Mouse (Mus musculus) erythroblast, embryonic 14.5 days (primary cell): ENCODE data around the gene Nfkbie. TPM values are rescaled to one million over a fixed set of nuclear protein-coding genes. Genes with fewer than 3 reads are reported as not detected.

Experiments
- H3K27me3 ChIP-seq: 2 replicates; pipeline ENCODE4 v1.6.1; 2012; ENCODE audit warnings: inconsistent platforms; ENCODE audit not compliant: control insufficient read depth
- H3K36me3 ChIP-seq: 2 replicates; pipeline ENCODE4 v1.6.1; 2012; ENCODE audit warnings: mild to moderate bottlenecking, inconsistent platforms; ENCODE audit not compliant: control insufficient read depth
- H3K4me1 ChIP-seq: 2 replicates; pipeline ENCODE4 v1.6.1; 2012; ENCODE audit warnings: inconsistent platforms; ENCODE audit not compliant: control insufficient read depth
- H3K4me3 ChIP-seq: replicated peaks from 2 replicates; pipeline ENCODE3; 2012; ENCODE audit warnings: moderate library complexity, mild to moderate bottlenecking, inconsistent platforms
- H3K9me3 ChIP-seq: 2 replicates; pipeline ENCODE4 v1.6.1; 2012; ENCODE audit warnings: low read length, inconsistent platforms, mixed read lengths; ENCODE audit not compliant: control insufficient read depth
- GATA1 ChIP-seq: IDR thresholded peaks from 2 replicates; pipeline ENCODE4 v1.6.1; 2012; ENCODE audit warnings: low read length, inconsistent platforms, mixed read lengths
- TAL1 ChIP-seq: IDR thresholded peaks from 3 replicates; pipeline ENCODE4 v1.6.1; 2012; ENCODE audit warnings: low read length, inconsistent platforms, mixed read lengths
- polyA plus RNA-seq: library from polyadenylated mRNA; stranded (reverse); fragments of >175 nt; gene quantifications from 2 replicates; pipeline ENCODE4 v1.2.3, GENCODE M21; 2012

Nfkbie gene
- polyA plus RNA-seq, 1 experiment = 0.06 TPM

GRCm38 (mm10) chr17:45565103-45565502 lies 9.6 kb downstream of the Nfkbie start:
- TF ChIP-seq GATA1 (no peak), TAL1 (no peak)
- Histone ChIP-seq H3K27me3 (peaks cover 3% of the 10 kb centered on the region; the same call in 1 of the 2 replicates), H3K9me3 (no peaks in the 10 kb centered on the region), H3K36me3 (peaks cover 50% of the 10 kb centered on the region), H3K4me1 (peaks cover 44% of the 10 kb centered on the region), H3K4me3 (peak overlapping the region; percentile 88)

- Histone ChIP-seq H3K36me3 (peaks cover 58% of the 10 kb centered on the region), H3K4me3 (no peak overlapping the region), H3K4me1 (peaks cover 48% of the 10 kb centered on the region), H3K27me3 (no peaks in the 10 kb centered on the region), H3K9me3 (no peaks in the 10 kb centered on the region)
- TF ChIP-seq TAL1 (no peak), GATA1 (no peak)
These were observed 10.5 kb downstream of the Nfkbie start for GRCm38 (mm10) chr17:45566031-45566359.

- Histone ChIP-seq H3K9me3 (no peaks in the 10 kb centered on the region), H3K4me3 (no peak overlapping the region), H3K36me3 (peaks cover 64% of the 10 kb centered on the region), H3K4me1 (peaks cover 50% of the 10 kb centered on the region), H3K27me3 (no peaks in the 10 kb centered on the region)
- TF ChIP-seq TAL1 (no peak), GATA1 (no peak)
These were observed 11.1 kb downstream of the Nfkbie start for GRCm38 (mm10) chr17:45566360-45567161.

- peaks cover 55% of the 10 kb centered on the region for H3K4me1 ChIP-seq
- H3K27me3 ChIP-seq = no peaks in the 10 kb centered on the region
- H3K36me3 ChIP-seq = peaks cover 66% of the 10 kb centered on the region
- TF ChIP-seq GATA1 = no peak
- TF ChIP-seq TAL1 = no peak
- no peak overlapping the region for H3K4me3 ChIP-seq
- no peaks in the 10 kb centered on the region for H3K9me3 ChIP-seq
These were observed 11.7 kb downstream of the Nfkbie start for GRCm38 (mm10) chr17:45567162-45567601.

GRCm38 (mm10) chr17:45568990-45569389 lies 13.5 kb downstream of the Nfkbie start:
- Histone ChIP-seq H3K9me3 (no peaks in the 10 kb centered on the region), H3K36me3 (peaks cover 66% of the 10 kb centered on the region), H3K27me3 (no peaks in the 10 kb centered on the region), H3K4me1 (peaks cover 63% of the 10 kb centered on the region), H3K4me3 (no peak overlapping the region)
- TF ChIP-seq TAL1 (no peak), GATA1 (no peak)

- TF ChIP-seq TAL1 = no peak
- TF ChIP-seq GATA1 = no peak
- H3K9me3 ChIP-seq = no peaks in the 10 kb centered on the region
- peaks cover 65% of the 10 kb centered on the region for H3K36me3 ChIP-seq
- H3K27me3 ChIP-seq = no peaks in the 10 kb centered on the region
- no peak overlapping the region for H3K4me3 ChIP-seq
- peaks cover 63% of the 10 kb centered on the region for H3K4me1 ChIP-seq
These were observed 14.5 kb downstream of the Nfkbie start for GRCm38 (mm10) chr17:45569999-45570398.

GRCm38 (mm10) chr17:45572103-45573086 lies 16.9 kb downstream of the Nfkbie start:
- Histone ChIP-seq H3K4me3 (peak overlapping the region; percentile 76), H3K4me1 (peaks cover 49% of the 10 kb centered on the region), H3K27me3 (no peaks in the 10 kb centered on the region), H3K9me3 (no peaks in the 10 kb centered on the region), H3K36me3 (peaks cover 44% of the 10 kb centered on the region)
- TF ChIP-seq TAL1 = no peak
- TF ChIP-seq GATA1 = no peak

- Histone ChIP-seq H3K4me1 (peaks cover 50% of the 10 kb centered on the region), H3K27me3 (no peaks in the 10 kb centered on the region), H3K9me3 (no peaks in the 10 kb centered on the region), H3K4me3 (peak within 1 kb of the TSS; percentile 76), H3K36me3 (peaks cover 35% of the 10 kb centered on the region)
- TF ChIP-seq GATA1 (no peak), TAL1 (no peak)
These were observed 17.7 kb downstream of the Nfkbie start, which contains the start of gene Hsp90ab1 for GRCm38 (mm10) chr17:45573087-45573779. Gene Hsp90ab1, minus strand, starts transcription at chr17:45573271.
